Mouse (Mus musculus) T-helper 2 cell (primary cell): ENCODE results near the gene Hivep1.

Source experiments
- in situ Hi-C: fragments of 300-600 bp; cut with MboI, MseI; formaldehyde crosslinking; loops from one replicate; pipeline ENCODE4 v1.15.1; 2025; ENCODE audit warnings: high pct_unique_total_duplicates

The Hivep1 gene

GRCm38 (mm10) chr13:42112071-42112470, 60.2 kb downstream of the Hivep1 start:
- in situ Hi-C loops, result no loop called here

- in situ Hi-C loops, result no loop called here
These were observed 60.9 kb downstream of the Hivep1 start for GRCm38 (mm10) chr13:42112748-42113147.

GRCm38 (mm10) chr13:42113601-42114000, 61.8 kb downstream of the Hivep1 start:
- in situ Hi-C loops, result no loop called here

GRCm38 (mm10) chr13:42116301-42116700, 64.5 kb downstream of the Hivep1 start:
- in situ Hi-C loops, result no loop called here

GRCm38 (mm10) chr13:42119062-42119461, 67.2 kb downstream of the Hivep1 start:
- in situ Hi-C loops, result no loop called here

- in situ Hi-C loops, result no loop called here
These were observed 69.4 kb downstream of the Hivep1 start for GRCm38 (mm10) chr13:42121106-42121776.

GRCm38 (mm10) chr13:42121777-42122682, 70.2 kb downstream of the Hivep1 start:
- in situ Hi-C loops, result no loop called here

- in situ Hi-C loops, result no loop called here
These were observed 92.8 kb downstream of the Hivep1 start for GRCm38 (mm10) chr13:42144627-42145026.

- in situ Hi-C loops, result no loop called here
These were observed 97.7 kb downstream of the Hivep1 start for GRCm38 (mm10) chr13:42149328-42150071.

GRCm38 (mm10) chr13:42150072-42150450, 98.2 kb downstream of the Hivep1 start:
- in situ Hi-C loops, result no loop called here

- in situ Hi-C loops, result no loop called here
These were observed 98.8 kb downstream of the Hivep1 start for GRCm38 (mm10) chr13:42150462-42151127.

- in situ Hi-C loops, result no loop called here
These were observed 106.4 kb downstream of the Hivep1 start for GRCm38 (mm10) chr13:42158259-42158658.

- in situ Hi-C loops, result no loop called here
These were observed 107.8 kb downstream of the Hivep1 start for GRCm38 (mm10) chr13:42159416-42160185.

GRCm38 (mm10) chr13:42170802-42171201, 119.0 kb downstream of the Hivep1 start:
- in situ Hi-C loops, result no loop called here

- in situ Hi-C loops, result no loop called here
These were observed 123.1 kb downstream of the Hivep1 start for GRCm38 (mm10) chr13:42174827-42175420.

GRCm38 (mm10) chr13:42182635-42183034, 130.8 kb downstream of the Hivep1 start:
- in situ Hi-C loops, result no loop called here

- in situ Hi-C loops, result no loop called here
These were observed 132.3 kb downstream of the Hivep1 start for GRCm38 (mm10) chr13:42184131-42184530.

GRCm38 (mm10) chr13:42193016-42193415, 141.2 kb downstream of the Hivep1 start:
- in situ Hi-C loops, result loop anchor here (10.0 kb wide), 1 partner anchor 392 kb away; no protein-coding TSS in a partner anchor

- in situ Hi-C loops, result loop anchor here (10.0 kb wide), 1 partner anchor 389 kb away; no protein-coding TSS in a partner anchor
These were observed 143.8 kb downstream of the Hivep1 start for GRCm38 (mm10) chr13:42195671-42196070.

- in situ Hi-C loops, result loop anchor here (10.0 kb wide), 1 partner anchor 387 kb away; no protein-coding TSS in a partner anchor
These were observed 145.8 kb downstream of the Hivep1 start for GRCm38 (mm10) chr13:42197656-42198055.
